Mouse (Mus musculus) cerebellum, postnatal 14 days (tissue): ENCODE data around the gene Arhgef6.

Experiments used
- DNase-seq, 2 experiments: peaks; one replicate each; pipeline ENCODE4 v3.0.0; 2021; ENCODE audit warnings: mixed read lengths in 2 of 2

The Arhgef6 gene

GRCm38 (mm10) chrX:57338371-57339211 lies at the start of gene Arhgef6:
Gene Arhgef6, minus strand, starts transcription at chrX:57338729.
- peak; percentile 30 to 41 for DNase-seq

DNA sequence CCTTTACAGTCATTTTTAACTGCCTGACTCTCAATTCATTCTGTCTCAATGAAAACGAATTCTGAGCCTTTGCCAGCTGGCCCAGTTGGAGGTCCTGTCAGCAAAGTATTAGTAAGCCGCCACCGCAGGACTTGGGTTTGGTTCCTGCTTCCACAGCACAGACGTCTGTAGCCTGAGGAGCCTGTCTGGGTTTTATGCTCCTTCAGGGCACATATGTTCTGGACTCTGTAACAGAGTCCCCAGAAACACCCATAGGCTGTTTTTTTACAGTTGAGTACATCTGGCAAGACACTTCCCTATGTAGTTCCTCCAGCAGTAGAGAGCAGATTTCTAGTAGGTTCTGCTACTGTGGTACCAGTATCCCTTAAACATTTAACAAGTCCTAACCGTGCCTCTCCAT lies 42.4 kb upstream of the Arhgef6 start:
- peak; percentile 39 to 49 for DNase-seq

DNA sequence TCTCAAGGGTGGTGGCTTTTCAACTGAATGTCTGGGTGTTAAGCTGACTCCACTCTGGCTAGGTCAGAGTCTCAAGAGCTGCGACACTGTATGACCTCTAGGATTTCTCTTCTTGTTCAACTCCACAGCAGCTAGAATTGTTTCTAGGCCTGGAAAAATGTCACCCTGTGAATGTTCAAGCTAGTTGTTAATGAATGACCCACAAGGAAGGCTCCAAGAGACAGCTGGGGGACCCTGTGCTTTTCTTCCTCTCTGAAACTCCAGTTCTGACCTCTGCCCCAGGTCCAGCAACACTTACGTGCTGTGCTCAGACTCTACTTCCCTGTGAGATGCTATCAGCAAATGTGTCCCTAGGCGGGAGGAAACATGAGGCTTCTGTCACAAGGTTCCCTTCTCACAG lies 40.0 kb upstream of the Arhgef6 start:
- no peak for DNase-seq

GRCm38 (mm10) chrX:57377096-57377495 lies 38.6 kb upstream of the Arhgef6 start:
- no peak for DNase-seq

DNA sequence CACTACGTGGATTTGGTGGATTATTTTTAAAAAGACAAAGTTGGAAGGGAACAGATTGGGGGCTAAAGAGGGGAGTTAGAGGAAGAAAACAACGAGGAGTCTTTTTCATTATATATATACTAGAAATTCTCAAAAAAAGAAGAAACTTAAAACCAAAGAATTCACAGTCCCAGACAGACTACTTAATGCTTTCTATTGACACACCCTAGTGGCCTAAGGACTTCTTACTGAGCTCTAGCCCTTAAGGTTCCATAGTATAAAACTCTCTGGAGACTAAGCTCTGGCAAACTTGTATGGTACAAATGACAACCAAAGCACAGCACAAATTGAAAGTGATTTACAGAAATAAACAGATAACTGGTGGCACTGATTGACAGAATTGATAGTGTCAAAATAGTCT lies 35.5 kb upstream of the Arhgef6 start:
- no peak for DNase-seq

GRCm38 (mm10) chrX:57373543-57373942 lies 35.0 kb upstream of the Arhgef6 start:
- DNase-seq: no peak

DNA sequence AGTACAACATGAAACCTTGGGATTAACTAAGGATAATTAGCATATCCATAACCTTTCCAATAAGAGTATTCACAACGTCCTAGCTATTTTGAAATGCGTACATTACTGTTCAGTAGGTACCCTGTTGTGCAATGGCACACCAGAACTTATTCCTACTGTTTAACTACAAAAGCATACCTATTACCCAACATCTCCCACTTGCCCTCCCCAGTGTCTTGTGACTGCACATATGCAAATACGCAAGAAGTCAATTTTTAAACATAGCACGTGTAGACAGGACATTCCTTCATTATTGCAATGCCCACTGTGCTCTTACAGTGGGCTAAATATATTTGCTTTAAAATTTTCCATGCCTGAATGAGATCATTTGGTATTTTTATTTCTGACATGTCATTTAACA lies 34.4 kb upstream of the Arhgef6 start:
- DNase-seq: no peak

DNA sequence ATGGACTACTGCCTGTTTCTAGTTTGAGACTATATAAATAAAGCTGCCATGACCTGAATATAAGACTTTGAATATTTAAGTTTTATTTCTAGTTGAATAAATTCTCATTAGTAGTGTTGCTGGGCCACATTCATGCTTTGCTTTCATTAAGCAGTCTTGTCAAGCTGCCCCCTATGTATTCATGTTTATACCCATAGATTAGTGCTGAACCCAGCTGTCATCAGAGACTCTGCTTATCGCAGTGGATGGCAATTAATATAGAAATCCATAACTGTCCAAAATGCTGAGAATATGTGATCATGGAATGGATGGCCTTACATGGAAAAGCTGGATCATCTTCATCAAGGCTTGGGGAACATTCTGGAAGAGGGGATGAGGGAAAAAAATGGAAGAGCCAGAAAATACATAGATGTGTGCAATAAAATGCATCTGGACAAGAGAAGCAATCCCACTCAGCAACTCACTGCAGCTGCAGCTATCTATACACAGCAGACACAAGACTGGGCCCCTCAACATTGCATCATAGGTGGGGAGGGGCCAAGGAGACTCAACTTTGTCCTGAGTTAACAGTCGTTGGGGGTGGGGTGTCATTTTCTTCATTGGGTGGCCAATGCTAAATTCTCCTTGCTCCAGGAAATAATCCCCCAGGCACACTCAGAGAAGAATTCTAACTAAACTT lies 26.5 kb upstream of the Arhgef6 start:
- DNase-seq: no peak

DNA sequence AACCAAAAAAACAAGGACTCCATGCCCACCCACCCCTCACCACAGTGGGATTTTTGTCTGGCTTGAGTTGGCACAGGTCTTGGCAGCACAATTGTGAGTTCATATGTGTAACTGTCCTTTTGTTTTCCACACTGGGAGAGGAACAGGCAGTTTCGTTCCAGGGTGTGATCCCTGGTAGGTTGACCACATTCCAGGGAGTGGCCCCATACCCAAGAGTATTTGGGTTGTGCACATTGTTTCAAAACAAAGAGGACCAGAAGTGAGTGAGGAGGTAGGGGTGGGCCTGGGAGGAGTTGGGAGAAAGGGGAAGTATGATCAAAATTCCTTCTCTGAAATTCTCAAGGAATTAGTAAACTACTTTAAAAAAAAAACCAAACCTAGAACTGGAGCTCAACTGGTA lies 20.8 kb upstream of the Arhgef6 start:
- no peak for DNase-seq

DNA sequence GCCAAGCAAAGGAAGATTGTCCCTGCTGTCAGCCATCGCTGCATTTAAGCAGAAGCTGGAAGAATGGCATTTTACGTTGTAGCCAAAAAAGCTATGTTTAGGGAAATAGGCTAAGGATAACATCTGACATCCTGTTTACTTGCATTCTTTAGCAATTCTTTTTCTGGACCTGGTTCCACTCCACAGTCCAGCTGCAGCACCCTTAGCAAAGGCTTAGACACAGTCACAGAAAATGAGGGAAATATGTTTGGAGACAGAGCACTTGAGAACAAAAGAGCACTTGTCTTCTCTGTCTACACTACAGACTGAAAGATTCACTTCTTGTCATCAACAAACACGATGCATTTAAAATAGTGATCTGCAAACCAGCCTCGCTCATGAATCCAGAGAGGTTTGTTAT lies 691 bp upstream of the Arhgef6 start:
- DNase-seq: no peak

GRCm38 (mm10) chrX:57337582-57337981 lies 947 bp downstream of the Arhgef6 start:
- DNase-seq: no peak

DNA sequence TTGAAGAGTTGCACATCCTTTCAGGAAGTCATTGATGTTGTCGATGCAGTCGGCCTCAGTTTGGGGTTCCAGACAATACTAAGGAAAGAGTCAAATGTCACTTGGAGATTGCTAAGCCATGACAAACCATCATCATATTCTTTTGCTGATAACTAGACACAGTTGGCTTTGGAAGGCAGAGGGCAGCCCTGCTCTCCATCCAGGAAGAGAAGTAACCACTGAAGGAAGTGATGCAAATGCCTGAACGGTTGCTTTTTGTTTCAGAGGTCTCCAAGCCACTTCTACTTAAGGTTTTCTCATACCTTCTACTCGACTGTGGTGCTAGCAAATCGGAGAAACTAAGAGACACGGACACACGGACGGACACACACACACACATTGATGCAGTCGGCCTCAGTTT lies 1.6 kb downstream of the Arhgef6 start:
- no peak for DNase-seq

GRCm38 (mm10) chrX:57335313-57335712 lies 3.2 kb downstream of the Arhgef6 start:
- no peak for DNase-seq

DNA sequence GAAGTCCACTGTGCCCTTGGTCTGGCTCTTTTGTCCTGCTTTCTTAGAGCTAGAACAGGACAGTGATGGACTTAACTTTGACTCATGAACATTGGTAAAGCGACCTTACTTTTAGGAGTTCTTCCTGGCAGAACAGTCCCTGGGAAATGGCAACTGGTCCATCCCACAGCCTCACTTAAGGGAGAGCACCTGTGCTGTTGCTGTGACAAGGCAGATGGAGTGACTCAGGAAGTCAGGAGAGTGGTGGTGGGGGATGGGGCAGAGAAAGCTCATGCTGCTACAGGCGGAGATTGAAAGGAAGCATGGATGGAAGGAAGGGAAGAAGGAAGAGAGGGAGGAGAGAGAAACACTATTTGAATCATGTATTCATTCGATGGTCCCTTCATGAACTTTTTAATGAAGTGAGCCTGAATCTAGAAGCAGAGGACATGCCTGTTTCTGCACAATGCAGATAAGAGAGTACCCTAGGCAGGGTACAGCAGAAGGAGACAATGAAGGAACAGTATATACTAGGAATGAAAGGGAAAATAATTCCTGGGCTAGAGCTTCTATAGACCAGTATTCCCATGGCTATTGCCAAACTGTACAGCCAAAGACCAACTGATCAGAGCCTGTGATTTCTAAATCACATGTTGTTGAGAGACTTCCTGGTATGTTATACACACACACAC lies 10.7 kb downstream of the Arhgef6 start:
- no peak for DNase-seq

DNA sequence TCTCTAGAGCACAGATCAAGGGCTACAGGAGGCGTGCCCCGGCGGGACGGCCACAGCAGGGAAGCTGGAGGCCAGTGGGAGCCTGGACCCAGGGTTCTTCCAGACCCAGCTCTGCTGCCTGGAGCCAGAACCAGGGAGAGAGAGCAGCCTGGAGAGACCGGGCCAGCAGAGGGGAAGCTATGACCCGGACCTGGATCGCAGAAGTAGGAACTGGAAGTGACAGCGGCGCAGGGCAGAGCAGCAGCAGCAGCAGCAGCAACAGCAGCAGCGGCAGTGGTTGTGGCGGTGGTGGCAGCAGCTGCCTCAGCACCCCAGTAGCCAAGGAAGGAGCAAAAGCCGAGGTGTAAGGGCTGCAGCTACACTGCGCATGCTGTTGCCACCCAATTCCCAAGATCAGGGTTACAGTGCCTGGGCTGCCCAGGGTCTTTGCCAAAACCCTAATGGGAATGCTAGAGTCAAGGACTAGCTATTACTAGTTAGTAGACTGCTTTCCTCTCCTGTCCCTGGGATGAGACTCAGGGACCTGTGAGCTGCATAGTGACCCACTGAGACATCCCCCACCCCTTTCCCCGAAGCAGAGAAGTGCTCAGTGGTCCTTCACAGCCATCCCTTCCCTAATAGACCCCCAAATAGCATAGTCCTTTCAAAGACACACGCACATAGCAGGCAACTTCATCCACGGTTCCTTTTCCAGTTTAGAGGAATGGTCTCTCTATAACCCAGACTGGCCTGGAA lies 11.9 kb downstream of the Arhgef6 start:
- peak; percentile 10 to 17 for DNase-seq

DNA sequence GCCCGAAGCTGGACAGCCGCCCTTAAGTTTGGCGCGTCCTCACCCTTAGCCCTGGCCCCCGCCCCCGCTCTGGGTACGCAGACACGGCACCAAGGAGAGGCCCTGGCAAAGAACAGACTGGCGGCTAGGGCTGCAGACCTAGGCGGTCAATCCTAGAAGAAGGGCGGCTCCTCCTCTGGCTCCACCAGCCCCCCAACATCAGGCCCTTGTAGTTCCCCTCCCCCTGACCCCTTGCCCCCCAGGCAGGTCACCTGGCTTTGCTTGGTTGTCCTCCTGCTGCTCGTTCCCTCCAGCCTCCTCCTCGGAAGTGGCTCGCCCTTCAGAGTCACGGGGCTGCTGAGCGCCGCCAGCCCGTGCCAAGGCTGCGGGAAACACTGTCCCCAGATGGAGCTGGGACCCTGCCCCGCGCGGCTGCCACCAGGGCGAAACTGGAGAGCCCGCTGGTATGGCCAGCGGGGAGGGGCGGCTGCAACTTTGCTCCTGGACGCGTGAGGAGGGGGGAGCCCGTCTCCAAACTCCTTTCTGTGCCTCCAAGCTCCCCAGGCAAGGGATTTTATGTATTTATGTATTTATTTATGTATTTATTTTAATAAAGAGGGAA lies 12.6 kb downstream of the Arhgef6 start:
- peak; percentile 25 to 30 for DNase-seq

GRCm38 (mm10) chrX:57324891-57325290 lies 13.6 kb downstream of the Arhgef6 start:
- DNase-seq: no peak

DNA sequence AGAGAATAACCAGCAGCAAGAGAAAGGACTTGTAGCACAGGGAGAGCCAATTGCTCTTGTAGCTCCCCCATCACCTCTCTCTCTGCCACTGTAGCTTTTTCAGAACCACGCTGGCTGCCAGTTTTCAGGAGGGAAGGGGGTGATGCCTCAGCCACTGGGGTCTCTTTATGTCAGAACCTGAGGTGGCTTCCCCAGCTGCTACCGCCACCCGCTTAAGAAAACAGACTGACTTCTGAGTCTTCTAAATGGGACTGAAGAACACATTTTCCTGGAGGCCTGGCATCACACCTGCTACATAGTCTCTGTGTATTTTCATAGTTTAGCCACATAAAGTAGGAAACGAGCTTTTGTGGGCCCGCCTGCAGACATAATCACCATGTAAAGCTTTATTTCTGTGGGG lies 26.5 kb downstream of the Arhgef6 start:
- no peak for DNase-seq

- no peak for DNase-seq
Measured at GRCm38 (mm10) chrX:57309993-57310392, 28.5 kb downstream of the Arhgef6 start.

GRCm38 (mm10) chrX:57306747-57307146 lies 31.8 kb downstream of the Arhgef6 start:
- DNase-seq: no peak

GRCm38 (mm10) chrX:57304784-57305287 lies 33.7 kb downstream of the Arhgef6 start:
- DNase-seq: peak in 1 of 2 experiments; percentile 3

DNA sequence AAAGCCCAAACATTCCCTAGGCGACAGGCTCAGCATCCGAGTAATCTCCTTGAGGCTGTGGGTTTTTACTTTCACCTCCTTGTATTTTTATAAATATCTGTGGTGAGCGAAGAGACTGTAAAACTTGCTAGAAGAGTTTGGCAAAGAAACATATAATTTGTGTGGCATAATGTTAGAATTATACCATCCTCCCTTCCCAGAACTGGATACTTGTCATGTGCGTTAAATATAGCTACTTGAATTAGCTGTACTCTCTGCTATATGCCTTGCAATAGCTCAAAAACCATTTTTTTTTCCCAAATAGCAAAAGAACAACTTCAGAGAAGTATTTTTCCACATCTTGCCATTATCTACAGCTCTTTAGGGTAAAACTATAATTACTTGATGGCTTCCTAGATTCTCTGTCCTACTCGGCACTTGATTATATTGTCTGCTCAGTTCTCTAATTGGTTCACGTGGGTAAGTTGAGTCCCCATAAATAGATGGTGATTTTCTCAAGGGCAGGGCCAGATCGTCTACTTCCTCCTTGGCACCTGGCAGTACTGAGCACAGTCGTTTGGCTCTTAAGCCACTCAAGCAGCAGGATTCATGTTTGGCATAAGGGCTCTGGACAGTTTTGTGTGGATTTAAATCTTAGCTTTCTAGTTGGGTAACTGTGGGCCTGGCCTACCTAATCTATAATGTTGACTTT lies 35.2 kb downstream of the Arhgef6 start:
- no peak for DNase-seq
